Mouse (Mus musculus): ENCODE measurements around the gene Ptpn12.

Ptpn12 gene

DNA sequence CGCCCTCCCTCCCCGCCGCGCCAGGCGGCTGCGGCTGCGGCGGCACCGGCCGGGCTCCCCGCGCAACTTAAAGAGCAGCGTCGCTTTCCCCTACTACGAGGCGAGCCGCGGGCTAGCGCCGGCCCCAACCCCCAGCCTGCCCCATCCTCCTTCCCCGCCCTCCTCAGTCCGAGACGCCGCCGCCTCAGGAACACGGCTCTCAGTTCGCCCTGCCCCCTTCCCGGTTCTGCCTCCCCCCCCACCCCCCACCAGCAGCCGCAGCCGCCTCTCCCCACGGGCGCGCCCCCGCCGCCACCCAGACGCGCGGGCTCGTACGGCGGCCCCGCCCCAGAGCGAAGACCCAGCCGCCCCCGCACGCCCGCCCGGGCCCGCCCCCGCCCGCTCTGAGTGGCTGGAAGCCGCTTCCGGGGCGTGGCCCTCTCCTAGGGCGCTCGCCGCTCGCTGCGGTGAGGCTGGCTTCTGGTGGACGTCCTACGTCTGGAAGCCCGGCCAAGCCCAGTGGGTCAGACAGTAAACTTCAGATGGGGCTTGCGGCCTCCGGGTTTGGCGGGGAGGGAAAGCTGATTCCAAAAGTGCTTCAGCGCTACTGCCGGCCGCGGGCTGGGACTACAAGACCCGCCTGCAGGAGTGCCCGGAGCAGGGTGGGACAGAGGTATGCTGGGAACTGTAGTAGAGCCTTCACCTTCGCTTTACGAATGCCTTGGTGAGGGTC is at the start of gene Ptpn12:
Ptpn12 (minus strand) TSS at position 92 of the 712 bp plus-strand sequence.
- peak; percentile 96 for DNase-seq

DNA sequence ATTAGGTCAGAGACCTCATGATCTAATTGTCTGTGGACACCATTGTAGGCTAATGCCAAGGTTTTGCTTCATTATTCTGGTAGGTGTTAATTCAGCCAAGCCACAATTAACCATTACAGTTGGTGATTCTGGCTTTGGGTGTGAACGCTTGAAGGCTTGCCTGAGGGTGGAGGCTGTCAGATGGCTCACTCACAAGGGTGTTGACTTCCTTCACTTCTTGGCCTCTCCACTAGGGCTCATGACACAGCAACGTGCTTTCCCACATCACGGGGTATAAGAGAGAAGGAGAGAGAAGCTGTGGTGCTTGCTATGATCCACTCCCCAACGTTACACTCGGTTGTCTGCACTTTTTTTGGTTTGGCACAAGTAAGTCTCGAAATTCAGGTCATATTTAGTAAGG is 35.5 kb upstream of the Ptpn12 start:
- DNase-seq = no peak

DNA sequence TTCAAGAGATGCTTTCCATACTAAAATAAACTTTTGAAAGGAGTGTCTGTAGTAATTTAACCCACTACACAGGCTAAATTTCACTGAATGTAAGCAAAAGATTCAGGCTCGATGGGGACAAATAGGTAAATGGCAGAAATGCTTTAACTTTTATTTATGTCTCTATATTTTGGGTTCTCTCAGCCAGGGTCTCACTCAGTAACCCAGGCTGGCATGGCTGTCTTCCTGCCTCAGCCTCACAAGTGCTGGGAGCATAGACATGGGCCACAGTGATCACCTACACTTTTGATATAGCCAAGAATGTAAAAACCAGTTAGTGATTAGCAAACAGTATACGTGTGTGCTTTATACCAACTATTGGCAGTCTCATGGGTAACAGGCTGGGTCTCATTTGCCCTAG is 1.5 kb upstream of the Ptpn12 start:
- no peak for DNase-seq

DNA sequence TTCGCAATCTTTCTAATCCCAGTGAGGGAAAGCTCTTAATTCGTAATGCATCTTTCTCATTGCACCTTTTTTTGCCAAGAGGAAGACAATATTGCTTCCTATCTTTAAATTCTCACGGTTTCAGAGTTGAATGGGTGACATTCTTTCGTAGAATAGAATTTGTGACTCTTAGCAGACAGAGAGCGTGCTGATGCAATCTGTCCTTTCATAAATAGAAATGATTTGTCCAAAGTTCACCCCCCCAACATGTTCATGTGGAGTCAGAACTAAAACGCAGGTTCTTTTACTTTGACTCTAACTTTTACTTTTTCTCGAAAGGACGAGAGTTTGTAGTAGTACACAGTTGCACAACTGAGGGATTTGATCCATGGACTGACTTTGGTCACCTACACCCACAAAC is 884 bp upstream of the Ptpn12 start:
- DNase-seq = no peak

DNA sequence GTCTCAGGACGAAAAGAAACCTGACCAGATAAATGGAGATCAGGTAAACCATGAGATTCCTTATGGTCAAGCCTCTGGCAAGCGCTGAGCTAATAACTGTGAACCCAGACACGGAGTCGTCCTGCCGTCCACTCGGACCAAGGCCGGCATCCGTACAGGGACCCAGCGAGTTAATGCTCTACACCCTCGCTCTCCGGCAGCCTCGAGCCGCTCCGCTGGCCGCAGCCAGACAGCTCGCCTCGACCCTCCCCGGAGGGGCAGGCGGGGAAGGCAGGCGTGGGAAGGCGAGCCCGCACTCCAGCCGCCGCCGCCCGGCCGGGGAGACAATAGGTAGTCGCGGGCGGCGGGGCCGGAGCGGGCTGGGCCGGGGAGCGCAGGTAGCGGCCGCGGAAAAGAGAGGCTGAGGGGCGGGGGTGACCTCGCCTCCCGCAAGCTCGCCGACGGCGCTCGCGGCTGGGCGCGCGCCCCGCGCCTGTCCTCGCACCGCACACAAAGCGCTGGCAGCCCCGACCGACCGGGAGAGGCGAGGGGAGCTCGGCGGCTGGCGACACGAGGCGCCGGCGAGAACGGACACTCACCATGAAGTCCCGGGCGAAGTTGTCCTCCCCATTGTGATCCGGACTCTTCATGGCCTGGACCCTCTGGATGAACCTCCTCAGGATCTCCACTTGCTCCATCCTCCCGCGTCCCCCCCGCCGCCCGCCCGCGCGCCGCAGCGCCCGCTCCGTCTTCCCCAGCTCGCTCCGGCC is 466 bp downstream of the Ptpn12 start:
- no peak for DNase-seq

DNA sequence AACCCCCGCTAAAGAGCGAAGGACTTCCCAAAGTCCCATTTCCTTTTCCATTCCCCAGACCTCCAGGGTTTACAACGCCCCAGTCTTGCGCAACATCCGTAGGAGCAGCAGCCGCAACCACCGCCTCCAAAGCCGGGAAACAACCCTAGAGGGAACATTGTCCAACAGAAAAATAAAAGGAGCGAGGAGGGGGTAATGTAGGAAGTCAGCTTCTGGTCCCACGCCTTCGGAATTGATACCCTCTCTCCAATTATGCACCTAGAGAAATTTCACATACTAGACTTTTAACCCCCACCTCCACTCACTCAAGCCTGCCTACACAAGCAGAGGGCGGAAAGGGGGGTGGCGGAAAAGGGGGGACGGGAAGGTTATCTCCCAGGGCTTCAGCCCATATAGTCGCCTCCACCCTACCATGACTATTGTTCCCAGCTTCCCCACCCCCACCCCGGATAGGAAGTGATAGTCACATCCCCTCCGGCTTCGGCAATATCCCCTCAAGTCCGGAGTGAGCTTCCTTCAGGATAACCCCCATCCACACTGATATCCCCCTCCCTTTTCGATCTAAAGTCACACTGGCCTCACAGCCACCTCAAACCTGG is 1.1 kb downstream of the Ptpn12 start:
- DNase-seq = peak; percentile 50

DNA sequence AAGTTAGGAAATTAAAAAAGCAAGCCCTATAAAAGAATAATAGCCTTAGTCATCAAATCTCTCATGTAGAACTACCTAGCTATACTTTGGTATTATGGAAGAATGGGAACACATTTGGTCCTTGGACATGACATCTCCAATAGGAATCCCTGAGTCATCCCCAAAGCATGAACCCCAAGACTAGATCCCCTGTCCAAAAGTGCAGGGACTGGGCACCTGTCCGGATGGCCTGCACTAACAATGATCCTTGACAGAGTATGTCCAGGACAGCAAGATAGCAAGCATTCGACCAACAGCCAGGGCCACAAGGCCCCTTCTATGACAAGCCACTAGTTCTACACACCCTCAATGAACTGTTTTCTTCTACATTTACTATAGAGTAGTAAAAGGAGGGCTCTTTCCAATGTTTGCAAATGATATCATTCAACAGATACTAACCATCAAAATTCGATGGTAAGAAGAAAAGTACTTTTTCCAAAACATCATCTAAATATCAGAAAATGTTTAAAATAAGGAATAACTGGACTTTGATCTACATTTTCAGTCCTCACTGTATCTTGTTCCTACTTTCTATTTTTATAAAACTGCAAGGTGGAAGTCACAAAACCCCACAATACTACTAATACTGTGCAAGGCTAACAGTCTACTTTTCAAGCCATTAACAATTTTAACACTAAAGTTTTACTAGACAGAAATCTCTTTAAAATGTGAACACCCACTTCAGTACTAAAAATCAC is 2.0 kb downstream of the Ptpn12 start:
- no peak for DNase-seq

DNA sequence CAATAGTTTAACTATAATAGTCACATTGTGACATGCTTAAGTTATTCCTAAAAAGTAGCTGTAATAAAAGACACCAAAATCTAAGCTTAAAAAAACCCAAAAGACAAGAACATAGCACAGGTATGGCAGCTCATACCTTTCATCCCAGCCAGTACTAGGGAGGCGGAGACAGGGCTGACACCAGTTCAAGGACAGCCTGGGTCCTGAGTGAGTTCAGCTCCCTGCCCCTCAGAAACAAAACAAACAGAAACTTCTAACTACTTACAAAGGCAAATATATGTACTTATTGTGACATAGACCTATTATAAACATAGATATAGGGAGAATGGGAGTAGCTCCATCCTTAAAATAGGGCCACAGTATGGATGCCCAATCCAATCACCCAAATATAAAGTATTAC is 3.2 kb downstream of the Ptpn12 start:
- no peak for DNase-seq

DNA sequence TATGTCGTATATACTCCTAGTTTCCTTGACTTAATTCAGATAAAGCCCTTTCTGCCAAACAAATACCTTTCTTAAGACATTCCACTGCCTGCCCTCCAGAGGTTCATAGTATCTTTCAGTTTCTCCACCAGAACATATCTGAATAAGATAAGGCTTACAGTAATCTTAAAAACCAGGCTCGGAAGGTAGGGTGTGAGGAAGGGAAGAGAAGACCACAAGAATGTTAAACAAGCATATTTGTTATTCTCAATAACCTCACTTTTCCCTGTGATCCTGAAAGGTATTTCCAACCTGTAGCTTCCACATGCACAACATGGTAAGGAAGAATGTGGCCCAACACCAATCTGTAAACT is 5.0 kb downstream of the Ptpn12 start:
- no peak for DNase-seq

DNA sequence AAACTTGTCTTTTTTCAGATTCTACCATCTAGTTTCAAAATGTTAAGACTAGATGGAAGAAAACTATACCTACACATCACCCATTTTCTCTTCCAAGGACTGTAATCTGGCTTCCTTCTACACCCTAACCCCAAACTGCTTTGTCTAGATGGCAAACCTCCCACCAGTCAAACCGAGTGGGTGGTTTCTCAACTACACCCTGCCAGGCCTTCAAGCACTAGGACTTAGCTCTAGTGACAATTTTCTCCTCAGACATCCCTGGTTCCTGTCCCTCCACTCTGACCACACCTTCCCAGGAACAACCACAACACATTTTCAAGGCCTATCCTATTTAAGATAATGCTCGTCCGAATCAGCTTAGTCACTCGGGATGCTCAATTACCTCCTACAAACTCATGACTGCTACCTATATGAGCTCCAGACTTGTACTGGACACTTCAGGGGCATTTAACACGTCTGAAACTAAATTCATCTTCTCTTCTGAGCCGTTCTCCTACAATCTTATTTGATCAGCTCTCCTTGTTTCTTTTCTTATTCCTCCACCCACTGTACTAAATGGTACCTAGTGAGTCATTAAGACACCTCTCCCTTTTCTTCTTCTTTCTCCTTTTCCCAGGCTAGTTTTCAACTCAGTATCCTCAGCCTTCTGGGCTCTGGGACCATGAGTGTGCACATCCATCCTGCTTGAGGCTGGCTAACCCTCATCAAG is 5.5 kb downstream of the Ptpn12 start:
- no peak for DNase-seq

DNA sequence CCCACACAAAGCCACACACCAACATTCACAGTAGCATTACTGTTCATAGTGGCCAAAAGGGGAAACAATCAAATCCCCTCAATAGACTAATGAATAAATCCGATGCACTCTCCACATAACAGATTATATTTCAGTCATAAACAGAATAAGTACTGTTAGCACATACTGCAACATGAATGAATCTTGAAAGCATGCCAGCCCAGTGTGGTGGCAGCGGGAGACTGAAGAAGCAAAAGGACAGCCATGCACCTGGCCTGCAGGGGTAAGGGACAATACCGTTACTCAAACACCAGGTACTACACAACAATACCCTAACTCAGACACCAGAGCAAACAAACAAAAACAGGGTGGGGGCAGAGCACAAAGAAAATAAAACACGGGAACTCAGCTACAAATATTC is 6.7 kb downstream of the Ptpn12 start:
- DNase-seq = no peak

DNA sequence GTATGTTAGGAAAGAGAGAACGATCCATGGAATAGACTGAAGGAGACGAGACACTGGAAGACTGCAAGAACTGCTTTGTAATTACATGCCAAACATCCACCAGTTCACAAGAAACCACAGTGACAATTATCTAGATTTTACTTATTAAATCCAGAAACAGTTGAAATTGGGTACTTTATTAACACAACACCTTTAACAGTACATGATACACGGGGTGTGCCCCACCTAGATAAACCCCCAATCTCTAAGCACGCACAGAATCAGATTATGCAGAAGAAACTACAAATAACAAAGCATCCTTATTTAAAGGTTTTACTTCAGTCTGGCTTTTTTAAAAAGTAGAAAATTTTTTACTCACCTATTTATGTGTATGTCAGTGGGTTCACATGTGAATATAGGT is 8.6 kb downstream of the Ptpn12 start:
- DNase-seq = no peak

DNA sequence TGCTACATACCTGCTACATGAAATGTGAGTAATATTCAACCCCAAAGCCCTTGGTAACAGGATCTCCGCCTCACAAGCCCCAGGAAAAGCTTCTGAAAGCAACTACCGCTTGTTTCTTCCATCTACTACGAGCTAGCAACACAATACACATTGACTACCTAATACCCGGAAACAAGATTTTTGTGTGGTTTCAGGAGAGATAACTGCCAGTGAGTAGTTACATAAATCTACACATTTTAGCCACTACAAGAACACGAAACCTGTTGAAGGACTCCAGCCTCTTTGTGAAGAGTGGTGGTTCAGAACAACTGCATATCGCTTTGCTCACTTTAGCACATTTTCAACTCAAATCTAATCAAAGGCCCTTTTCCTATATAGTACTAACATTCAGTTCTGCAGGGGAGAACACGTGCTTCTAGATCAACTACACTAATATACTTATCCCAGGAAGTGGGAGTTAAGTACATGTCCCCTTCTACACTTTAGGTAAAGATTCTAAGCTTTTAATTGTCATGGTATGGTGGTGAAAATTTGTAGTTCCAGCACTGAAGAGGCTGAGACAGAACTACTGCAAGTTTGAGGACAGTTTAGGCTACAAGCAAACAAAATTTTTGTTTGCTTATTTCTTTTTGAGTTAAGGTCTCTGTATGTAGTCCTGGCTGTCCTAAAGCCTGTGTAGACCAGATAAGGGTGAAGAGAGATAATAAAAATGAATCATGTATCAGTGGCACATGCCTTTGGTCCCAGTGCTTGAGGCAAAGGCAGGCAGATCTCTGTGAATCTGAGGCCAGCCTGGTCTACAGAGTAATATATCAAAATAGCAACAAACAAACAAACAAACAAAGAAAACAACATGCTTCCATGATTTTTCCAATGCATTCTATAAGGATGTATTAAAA is 9.3 kb downstream of the Ptpn12 start:
- no peak for DNase-seq

DNA sequence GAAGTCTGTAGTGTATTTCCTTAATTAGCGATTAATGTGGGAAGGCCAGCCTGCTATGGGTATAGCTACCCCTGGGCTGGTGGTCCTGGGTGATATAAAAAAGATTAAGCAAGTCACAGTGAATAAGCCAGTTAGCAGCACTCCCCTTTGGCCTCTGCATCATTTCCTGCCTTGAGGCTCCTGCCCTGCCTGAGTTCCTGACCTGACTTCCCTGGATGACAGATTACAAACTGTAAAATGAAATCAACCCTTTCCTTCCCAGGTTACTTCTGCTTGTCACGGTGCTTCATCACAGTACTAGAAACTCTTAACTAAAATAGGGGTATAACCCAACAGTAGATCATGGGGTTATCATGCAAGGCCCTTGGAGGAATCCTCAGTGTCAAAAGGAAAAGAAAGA is 10.2 kb downstream of the Ptpn12 start:
- DNase-seq = no peak

DNA sequence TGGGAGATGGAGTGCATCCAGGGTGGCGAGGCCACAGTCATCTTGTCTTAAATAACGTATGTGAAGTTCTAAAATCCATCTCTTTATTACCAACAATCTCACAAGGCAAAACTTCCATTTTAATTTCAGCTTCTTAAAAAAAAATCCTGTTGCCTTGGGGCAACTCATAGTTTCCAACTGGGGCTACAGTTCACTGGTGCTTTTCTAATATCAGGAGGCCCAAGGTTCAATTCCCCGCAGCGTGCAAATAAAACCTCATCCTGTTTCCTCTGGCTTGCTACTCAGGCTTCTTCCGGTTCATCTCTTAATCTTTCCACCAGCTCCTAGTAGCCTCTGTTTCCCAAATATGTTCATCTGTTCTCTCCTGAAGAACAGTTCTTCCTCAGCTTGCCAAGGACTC is 17.6 kb downstream of the Ptpn12 start:
- DNase-seq = no peak

DNA sequence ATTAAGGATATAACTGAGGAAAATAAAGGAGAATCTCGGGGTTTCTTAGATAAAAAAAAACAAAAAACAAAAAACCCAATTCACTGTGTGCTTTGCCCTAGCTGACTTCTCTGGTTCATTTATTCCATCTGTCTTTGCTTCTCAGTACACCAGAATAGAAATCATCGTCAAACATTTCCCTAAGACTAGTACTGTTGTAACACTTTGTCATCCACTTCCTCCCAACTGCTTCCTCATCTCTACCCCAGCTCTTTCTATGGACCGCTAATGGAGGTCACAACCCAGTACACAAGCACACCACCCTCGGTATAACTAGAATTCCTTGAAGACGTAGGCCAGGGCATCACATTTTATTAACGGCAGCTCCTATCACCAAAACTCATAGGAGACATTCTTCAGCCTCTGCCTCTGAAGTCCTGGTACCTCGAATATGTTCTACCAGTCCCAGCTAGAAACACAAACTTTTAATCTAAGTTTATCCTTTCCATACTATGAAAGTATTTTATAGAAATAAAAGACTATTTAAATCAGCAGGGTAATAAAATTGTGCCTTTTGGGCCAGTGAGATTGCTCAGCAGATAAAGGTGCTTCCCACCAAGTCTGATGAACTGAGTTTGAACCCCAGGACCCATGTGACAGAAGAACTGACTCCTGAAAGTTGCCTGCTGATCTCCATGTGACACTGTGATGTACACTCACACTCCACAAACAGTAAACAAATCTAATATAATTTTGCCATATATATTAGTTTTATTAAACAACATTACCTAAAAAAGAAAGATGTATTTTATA is 19.8 kb downstream of the Ptpn12 start:
- no peak for DNase-seq

DNA sequence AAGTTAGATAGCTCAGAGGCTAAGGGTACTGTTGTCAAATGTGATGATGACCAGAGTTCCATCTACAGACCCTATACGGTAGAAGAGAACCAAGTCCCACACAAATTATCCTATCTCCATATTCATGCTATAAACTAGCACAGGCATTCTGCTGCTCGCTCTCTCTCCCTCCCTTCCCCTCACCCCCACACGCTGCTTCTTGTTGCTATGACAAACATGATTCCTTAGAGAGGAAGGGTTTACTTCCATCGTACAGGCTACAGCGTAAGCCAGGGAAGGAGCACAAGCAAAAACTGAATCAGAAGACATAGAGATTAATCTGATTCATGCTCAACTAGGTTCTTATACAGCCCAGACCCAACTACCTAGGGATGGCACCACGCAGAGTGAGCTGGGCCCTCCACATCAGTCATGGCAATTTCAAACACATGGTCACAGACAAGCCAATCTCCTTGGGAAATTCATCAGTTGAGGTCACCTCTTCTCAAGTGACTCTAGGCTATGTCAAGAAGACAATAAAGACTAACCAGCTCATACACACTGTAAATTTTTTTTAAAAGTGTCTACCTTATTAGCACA is 21.2 kb downstream of the Ptpn12 start:
- DNase-seq = no peak

DNA sequence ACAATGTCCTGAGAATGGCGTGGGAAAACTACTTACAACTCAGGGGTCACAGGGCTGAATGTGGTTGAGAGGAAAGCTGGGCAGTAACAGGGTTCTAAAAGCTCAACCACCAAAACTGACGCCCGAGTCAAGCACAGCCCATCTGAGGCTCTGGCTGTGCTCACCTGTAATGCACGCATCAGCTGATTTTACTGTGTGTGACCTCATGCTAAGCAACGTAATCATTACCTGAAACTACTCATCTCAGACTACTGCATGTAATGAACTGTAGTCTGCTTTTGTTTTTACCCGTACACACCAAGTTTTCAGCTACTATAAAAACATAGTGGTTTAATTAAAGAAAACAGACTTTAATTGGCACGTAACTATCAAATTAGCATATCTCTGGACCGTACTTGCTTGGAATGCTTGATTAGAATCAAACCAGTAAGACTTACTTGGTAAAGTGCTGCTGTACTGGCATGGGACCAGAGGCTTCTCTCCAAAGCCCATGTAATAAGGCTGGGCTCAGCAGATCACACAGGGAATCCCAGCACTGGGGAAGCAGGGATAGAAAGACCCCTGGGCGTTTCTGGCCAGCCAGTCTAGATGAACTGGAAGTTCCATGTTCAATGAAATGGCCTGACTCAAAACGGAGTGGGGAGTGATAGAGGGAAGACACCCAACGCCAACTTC is 22.2 kb downstream of the Ptpn12 start:
- no peak for DNase-seq

DNA sequence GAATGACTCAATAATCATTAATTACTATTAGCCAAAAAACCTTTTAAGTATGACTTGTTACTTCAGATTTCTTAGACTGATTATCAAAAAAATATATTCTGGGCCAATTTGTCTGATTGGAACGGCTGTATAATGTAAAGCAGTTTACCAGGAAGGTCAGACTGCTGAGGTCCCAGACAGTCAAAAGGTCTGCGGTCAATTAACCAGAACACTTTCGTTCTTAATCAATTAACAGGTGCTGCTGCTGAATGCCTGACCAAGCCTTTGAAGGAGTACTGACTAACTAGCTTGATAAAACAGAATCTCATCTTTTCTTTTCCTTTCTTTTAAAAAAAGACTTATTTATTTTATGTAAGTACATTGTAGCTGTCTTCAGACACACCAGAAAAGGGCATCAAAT is 23.1 kb downstream of the Ptpn12 start:
- no peak for DNase-seq

DNA sequence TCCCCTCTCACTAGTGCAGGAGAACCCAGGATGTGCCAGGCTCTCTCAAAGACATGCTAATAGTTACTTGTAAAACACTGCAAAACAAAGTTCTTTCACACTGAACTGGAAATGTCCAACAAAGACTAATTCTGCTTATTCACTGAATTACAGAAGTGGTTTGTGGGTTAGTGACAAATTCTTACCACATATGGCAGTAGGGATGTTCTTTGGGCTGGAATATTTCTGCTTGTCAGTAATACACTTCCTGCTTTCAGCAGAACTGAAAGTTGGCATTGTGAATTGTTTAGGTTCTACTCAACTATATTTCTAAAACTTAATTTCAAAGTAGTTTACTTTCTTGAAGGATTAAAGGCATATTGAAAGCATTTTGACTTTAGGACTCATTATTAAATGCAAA is 25.5 kb downstream of the Ptpn12 start:
- no peak for DNase-seq

Measured in thymus, postnatal 14 days (tissue).